Mouse (Mus musculus): ENCODE results near the gene Rab28.

- no peak for TF ChIP-seq CTCF (conservative IDR thresholded peaks at IDR 0.05; ENCODE audit: low read length)
- no peak for TF ChIP-seq POU5F1 (IDR thresholded peaks at IDR 0.05; ENCODE audit: borderline replicate concordance, low read length)
Measured at GRCm38 (mm10) chr5:41685016-41685415, 22.9 kb downstream of the Rab28 start.

Data from E14TG2a.4 (cell line).